Mouse (Mus musculus) T-helper 1 cell (primary cell): ENCODE measurements around the gene Cdc42bpb.

ENCODE experiments used
- in situ Hi-C: fragments of 300-600 bp; cut with MboI, MseI; formaldehyde crosslinking; loops from one replicate; pipeline ENCODE4 v1.15.1; 2025; ENCODE audit warnings: high pct_unique_total_duplicates

Cdc42bpb gene

GRCm38 (mm10) chr12:111340692-111341091, 36.8 kb downstream of the Cdc42bpb start:
- in situ Hi-C loops: no loop called here

- in situ Hi-C loops: loop anchor here (10.0 kb wide), 1 partner anchor 683 kb away; no protein-coding TSS in a partner anchor
These were observed 39.6 kb downstream of the Cdc42bpb start for GRCm38 (mm10) chr12:111337864-111338354.

- in situ Hi-C loops: loop anchor here (10.0 kb wide), 1 partner anchor 678 kb away; no protein-coding TSS in a partner anchor
These were observed 44.4 kb downstream of the Cdc42bpb start for GRCm38 (mm10) chr12:111333020-111333605.

GRCm38 (mm10) chr12:111332443-111332842, 45.1 kb downstream of the Cdc42bpb start:
- in situ Hi-C loops: loop anchor here (10.0 kb wide), 1 partner anchor 678 kb away; no protein-coding TSS in a partner anchor

- in situ Hi-C loops: loop anchor here (10.0 kb wide), 1 partner anchor 677 kb away; no protein-coding TSS in a partner anchor
These were observed 45.9 kb downstream of the Cdc42bpb start for GRCm38 (mm10) chr12:111331573-111331972.

- in situ Hi-C loops: no loop called here
These were observed 48.2 kb downstream of the Cdc42bpb start for GRCm38 (mm10) chr12:111329281-111329680.

- in situ Hi-C loops: no loop called here
These were observed 49.2 kb downstream of the Cdc42bpb start for GRCm38 (mm10) chr12:111328360-111328759.

GRCm38 (mm10) chr12:111325744-111326424, 51.6 kb downstream of the Cdc42bpb start:
- in situ Hi-C loops: no loop called here

- in situ Hi-C loops: no loop called here
These were observed 52.6 kb downstream of the Cdc42bpb start for GRCm38 (mm10) chr12:111324949-111325348.

GRCm38 (mm10) chr12:111324536-111324935, 53.0 kb downstream of the Cdc42bpb start:
- in situ Hi-C loops: no loop called here

- in situ Hi-C loops: no loop called here
These were observed 54.1 kb downstream of the Cdc42bpb start for GRCm38 (mm10) chr12:111323423-111323822.

- in situ Hi-C loops: no loop called here
These were observed 55.7 kb downstream of the Cdc42bpb start for GRCm38 (mm10) chr12:111321832-111322231.

- in situ Hi-C loops: no loop called here
These were observed 57.0 kb downstream of the Cdc42bpb start for GRCm38 (mm10) chr12:111320549-111320948.

GRCm38 (mm10) chr12:111317694-111318093, 59.8 kb downstream of the Cdc42bpb start:
- in situ Hi-C loops: loop anchor here (10.0 kb wide), 1 partner anchor 637 kb away; no protein-coding TSS in a partner anchor

- in situ Hi-C loops: loop anchor here (10.0 kb wide), 1 partner anchor 641 kb away; no protein-coding TSS in a partner anchor
These were observed 63.2 kb downstream of the Cdc42bpb start for GRCm38 (mm10) chr12:111314273-111314672.

- in situ Hi-C loops: loop anchor here (10.0 kb wide), 1 partner anchor 643 kb away; no protein-coding TSS in a partner anchor
These were observed 65.7 kb downstream of the Cdc42bpb start for GRCm38 (mm10) chr12:111311775-111312174.

GRCm38 (mm10) chr12:111309931-111310330, 67.6 kb downstream of the Cdc42bpb start:
- in situ Hi-C loops: loop anchor here (10.0 kb wide), 1 partner anchor 645 kb away; no protein-coding TSS in a partner anchor

- in situ Hi-C loops: no loop called here
These were observed 68.3 kb downstream of the Cdc42bpb start for GRCm38 (mm10) chr12:111309256-111309655.

GRCm38 (mm10) chr12:111306821-111307220, 70.7 kb downstream of the Cdc42bpb start:
- in situ Hi-C loops: no loop called here

GRCm38 (mm10) chr12:111303702-111304337, 73.7 kb downstream of the Cdc42bpb start:
- in situ Hi-C loops: no loop called here

- in situ Hi-C loops: no loop called here
These were observed 75.5 kb downstream of the Cdc42bpb start for GRCm38 (mm10) chr12:111302018-111302345.
